Mouse (Mus musculus) ovary, adult 18-20 months (tissue): ENCODE results near the gene Tex14.
A peak's percentile ranks its signal among the peaks of the same experiment; 100 is the strongest.
"Not testable (repeated sequence)": the region's sequence is repeated elsewhere in the genome, so short reads cannot be mapped to it uniquely, and the experiment has no call there.

Experiments
- DNase-seq: peaks from one replicate; pipeline ENCODE4 v3.0.0; 2022; ENCODE audit warnings: low spot score, mixed read lengths

The Tex14 gene

GRCm38 (mm10) chr11:87472058-87472457 is 67.2 kb downstream of the Tex14 start:
- not testable (repeated sequence) for DNase-seq

- not testable (repeated sequence) for DNase-seq
Measured at GRCm38 (mm10) chr11:87479172-87479571, 74.3 kb downstream of the Tex14 start.

- no peak for DNase-seq
Measured at GRCm38 (mm10) chr11:87483796-87484326, 79.0 kb downstream of the Tex14 start.

GRCm38 (mm10) chr11:87488948-87489347 is 84.1 kb downstream of the Tex14 start:
- no peak for DNase-seq

- no peak for DNase-seq
Measured at GRCm38 (mm10) chr11:87504690-87505214, 99.9 kb downstream of the Tex14 start.

- no peak for DNase-seq
Measured at GRCm38 (mm10) chr11:87506502-87506901, 101.6 kb downstream of the Tex14 start.

GRCm38 (mm10) chr11:87507043-87507442 is 102.2 kb downstream of the Tex14 start:
- DNase-seq = no peak

- DNase-seq = peak; percentile 13
Measured at GRCm38 (mm10) chr11:87519260-87519659, 114.4 kb downstream of the Tex14 start.

- DNase-seq = no peak
Measured at GRCm38 (mm10) chr11:87523466-87523865, 118.6 kb downstream of the Tex14 start.

- no peak for DNase-seq
Measured at GRCm38 (mm10) chr11:87523967-87524366, 119.1 kb downstream of the Tex14 start.

- no peak for DNase-seq
Measured at GRCm38 (mm10) chr11:87524780-87525179, 119.9 kb downstream of the Tex14 start.

GRCm38 (mm10) chr11:87527364-87527763 is 122.5 kb downstream of the Tex14 start:
- DNase-seq = no peak

GRCm38 (mm10) chr11:87527990-87528389 is 123.1 kb downstream of the Tex14 start:
- no peak for DNase-seq

- DNase-seq = no peak
Measured at GRCm38 (mm10) chr11:87531695-87532094, 126.8 kb downstream of the Tex14 start.

GRCm38 (mm10) chr11:87542285-87542684 is 137.4 kb downstream of the Tex14 start:
- DNase-seq = peak; percentile 5

- DNase-seq = no peak
Measured at GRCm38 (mm10) chr11:87542906-87543305, 138.0 kb downstream of the Tex14 start.

GRCm38 (mm10) chr11:87553342-87553741 is 148.5 kb downstream of the Tex14 start:
- no peak for DNase-seq

GRCm38 (mm10) chr11:87554386-87554785 is 149.5 kb downstream of the Tex14 start:
- no peak for DNase-seq

- no peak for DNase-seq
Measured at GRCm38 (mm10) chr11:87555106-87555703, 150.3 kb downstream of the Tex14 start.

GRCm38 (mm10) chr11:87561208-87561607 is 156.3 kb downstream of the Tex14 start:
- DNase-seq = no peak

GRCm38 (mm10) chr11:87566501-87566900 is 161.6 kb downstream of the Tex14 start, which contains the start of gene Gm11492:
Gm11492 (plus strand) TSS chr11:87566653.
- no peak for DNase-seq

GRCm38 (mm10) chr11:87568255-87568953 is 163.5 kb downstream of the Tex14 start, which contains the start of gene Sept4:
Sept4 (plus strand) TSS chr11:87568903.
- DNase-seq = no peak

GRCm38 (mm10) chr11:87570743-87571142 is 165.9 kb downstream of the Tex14 start:
- DNase-seq = no peak
